Mouse (Mus musculus): ENCODE measurements at regions not wholly inside any gene's neighbourhood (a gene's known extent, or its start where the extent isn't known, plus 50 kb on each side); places are given as distances from the start of the nearest gene placed in this dataset.

DNA sequence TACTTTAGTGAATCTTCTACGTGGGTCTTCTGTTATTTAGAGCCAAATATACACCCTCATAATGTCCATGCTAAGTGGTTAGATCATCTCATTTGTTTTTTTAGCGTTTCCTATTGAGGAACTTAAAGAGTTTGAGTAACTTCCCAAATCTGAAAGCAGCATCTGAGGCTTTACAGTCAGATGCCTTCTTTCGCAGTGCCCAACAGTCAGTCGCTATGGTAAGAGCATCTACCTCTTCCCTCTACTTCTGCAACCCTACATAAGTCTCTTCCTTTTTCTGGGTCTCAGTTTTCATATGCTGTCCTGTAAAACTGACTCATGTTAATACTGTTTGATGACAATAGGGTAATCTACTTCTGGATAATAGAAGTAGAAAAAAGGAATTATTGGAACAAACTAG is 146.8 kb downstream of the Ktn1 start:
- no peak for DNase-seq

DNA sequence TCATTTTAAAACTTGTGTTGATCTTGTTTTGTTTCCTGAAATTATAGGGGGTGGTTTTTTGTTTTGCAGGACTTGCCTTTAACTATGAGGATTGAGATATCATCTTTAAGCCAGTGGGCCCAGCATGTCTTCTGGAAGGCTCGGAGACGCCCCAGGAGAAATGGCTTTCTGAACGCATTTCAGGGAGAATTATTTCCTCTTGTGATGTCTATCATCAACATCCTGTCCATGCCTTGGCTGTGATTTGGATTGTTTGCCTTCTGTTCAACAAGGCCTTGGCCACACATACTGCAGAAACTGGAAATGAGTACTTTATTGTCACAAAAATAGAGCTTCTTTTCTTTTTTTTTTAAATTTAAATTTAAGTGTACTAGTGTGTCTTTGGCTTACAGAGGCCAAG is 150.0 kb downstream of the Ktn1 start:
- DNase-seq: no peak

DNA sequence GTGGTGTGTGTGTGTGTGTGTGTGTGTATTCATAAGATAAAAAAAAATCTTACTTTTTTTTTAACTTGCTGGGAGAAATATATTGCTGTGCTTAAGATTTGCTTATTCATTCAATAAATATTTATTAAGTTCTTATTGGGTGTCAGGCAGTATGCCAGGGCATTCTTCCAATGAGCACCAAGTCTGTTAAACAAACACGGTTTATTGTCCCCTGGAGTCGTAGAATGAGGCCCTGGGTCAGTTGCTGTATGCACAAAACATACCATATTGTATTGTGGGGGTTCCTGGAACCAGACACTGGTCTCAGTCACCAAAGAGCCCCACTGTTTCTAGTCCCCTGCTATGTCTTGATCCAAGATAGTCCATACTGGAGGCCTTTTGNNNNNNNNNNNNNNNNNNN is 151.3 kb downstream of the Ktn1 start:
- peak in 1 of 2 experiments; percentile 20 for DNase-seq

DNA sequence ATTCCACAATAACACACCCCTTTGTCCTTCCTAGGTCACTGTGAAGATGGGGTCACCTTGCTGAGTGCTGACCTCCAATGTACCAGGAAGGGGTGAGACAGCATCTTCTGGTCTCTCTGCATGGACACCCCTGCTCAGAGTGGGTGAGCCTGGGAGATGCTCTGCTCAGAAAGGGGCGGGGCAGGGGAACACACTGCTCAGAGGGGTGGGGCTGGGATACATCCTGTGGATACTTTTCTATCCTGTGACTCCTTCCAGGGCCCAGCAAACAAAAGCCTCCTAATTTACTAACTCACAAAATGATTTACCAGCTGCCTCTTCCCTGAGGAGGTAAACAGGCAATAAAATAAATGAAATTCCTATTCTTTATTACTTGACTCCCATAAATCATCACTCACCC is 157.0 kb downstream of the Ktn1 start:
- DNase-seq: no peak

DNA sequence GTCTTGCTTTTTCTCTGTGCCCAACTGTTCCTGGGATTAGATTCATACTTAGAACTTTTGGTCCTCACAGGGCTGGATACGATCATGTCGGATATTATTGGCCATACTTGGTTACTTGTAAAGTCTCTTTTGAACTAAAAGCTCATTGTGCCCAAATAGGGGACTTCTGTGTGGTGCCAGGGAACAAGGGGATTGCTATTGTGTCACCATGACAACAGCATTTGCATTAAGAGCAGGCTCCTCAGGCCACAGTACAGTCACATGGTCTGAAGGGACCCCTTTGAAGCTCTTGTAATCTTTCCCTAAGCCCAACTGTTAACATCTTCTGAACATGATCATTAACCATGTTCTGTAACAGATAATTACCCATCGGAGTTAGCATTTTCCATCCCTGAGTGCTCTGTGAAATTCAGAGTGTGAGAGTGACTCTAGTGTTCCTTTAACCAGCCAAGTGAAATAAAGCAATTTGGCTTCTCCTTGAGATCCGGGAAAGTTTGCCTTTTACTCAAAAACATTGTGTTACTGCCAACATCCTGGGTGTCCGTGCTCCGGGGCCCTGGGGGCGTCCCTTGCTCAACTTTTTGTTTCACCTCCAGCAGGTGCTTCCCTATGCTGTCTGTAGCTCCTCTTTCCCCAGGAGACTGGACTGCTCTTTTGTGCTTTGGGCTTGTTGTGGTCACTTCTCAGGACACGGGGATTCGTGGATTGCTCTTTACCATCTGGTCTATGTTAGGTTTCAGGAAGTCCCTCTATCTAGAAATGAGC is 157.7 kb downstream of the Ktn1 start:
- DNase-seq: no peak

DNA sequence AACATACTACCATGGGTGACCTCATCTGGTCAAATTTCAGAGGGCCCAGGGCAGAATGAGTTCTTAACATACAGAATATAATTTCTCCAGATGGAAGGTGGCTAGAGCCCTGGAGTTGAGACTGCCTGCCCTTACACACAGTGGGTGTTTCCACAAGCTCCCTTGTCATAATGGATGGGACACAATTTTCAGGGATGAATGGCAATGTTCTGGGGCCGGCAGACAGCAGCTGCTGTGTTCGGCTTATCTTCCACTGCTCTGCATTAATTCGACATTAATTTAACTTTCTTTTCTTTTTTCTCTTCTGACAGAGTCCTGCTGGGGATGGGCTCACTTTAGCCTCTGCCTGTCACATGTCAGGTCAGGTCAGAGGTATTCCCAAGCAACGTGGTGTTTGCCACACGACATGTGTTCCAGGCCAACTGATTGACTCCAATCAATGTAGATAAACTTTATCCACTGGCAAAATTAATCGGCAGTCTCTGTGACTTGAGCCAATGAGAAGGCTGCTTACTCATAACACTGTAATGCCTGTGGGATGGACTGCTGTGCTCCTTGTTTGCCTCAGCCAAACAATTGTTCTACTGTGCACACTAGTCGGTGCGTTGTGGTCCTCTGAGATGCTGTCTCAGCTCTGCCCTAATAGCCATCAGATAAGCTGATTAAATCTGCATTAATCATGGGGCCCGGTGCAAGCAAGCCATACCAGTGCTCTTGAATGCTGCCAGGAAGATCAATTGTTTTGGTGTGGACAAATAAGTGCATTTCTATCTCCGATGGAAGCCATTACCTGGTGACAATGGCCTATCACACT is 160.1 kb downstream of the Ktn1 start:
- DNase-seq: no peak

DNA sequence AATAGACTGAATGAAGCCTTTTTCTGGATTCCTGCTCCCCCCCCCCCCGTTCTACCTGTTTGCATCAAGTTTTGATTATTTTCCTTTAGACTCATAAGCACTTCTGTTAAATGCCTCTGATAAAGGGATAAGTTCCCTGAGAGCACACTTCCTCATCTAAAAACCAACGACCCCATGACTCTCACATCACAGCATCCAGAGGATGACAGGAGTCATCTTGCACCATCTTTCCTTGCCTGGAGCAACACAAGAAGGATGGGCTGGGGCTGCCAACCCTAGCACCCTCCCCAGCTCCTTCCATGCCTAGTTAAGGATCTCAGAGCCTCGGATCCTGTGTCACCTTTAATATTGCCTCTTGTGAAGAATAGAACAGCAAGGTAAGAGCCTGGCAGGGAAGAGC is 170.0 kb downstream of the Ktn1 start:
- DNase-seq: no peak

DNA sequence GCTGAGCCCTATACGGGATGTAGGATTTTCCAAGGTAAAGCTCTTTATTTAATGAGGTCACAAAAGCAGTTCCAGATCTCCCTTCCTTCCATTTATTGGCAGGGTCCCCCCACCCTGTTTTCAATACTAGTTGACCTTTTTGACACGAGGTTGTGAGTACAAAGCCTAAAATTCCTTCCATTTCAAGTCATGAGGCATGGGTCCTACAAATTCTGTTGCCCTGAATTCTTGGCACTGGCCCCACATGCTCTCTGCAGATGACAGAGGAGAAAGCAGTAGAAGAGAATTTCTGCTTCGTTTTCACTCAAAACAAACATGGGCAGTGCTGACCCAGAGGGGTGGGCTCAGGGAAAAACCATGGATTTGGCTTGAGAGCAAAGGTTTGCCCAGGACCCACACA is 170.4 kb downstream of the Ktn1 start:
- DNase-seq: peak in 1 of 2 experiments; percentile 16

DNA sequence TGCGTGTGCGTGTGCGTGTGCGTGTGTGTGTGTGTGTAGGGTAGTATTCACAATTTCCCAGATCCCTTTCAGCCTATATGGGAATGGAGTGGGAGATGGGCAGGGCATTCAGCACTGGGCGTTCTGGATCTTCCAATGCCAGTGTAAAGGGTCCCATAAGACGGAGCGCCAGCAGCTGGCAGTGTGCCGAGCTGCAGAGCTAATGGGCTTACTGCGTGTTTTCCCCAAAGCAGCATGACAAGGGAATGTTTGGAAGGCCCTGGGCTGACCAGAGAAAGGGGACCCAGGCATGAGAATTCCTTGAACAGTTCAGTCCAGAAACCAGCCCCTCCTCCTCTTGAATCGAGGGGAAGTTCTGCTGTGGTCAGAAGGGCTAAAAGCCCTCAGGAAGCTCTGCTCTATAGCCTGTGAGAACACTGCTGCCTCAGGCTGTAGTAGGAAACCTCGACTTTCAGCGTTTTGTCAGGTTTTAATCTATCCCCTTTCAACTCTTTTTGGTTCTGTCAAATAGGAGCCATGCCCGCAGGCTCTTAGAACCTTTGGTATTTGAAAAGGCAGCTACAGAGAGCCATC is 172.4 kb downstream of the Ktn1 start:
- DNase-seq: peak; percentile 66 to 75

DNA sequence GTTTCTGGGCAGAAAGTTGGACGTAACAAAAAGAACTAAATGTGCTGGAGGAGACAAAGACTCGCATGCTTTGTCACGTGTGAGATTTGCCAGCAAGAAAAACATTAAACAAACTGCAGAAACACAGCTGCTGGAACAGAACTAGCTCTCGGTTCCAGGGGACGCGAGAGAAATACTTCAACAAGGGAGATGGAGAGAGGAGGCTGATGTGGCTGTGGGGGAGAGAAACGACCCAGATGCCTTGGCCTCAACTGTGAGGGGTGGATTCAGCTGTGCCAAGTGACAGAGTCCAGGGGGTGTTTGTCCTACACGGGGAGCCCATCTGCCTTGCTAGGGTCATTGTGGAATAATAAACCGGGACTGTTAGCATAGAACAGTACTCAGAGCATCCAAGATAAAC is 174.9 kb downstream of the Ktn1 start:
- peak in 1 of 2 experiments; percentile 21 for DNase-seq

DNA sequence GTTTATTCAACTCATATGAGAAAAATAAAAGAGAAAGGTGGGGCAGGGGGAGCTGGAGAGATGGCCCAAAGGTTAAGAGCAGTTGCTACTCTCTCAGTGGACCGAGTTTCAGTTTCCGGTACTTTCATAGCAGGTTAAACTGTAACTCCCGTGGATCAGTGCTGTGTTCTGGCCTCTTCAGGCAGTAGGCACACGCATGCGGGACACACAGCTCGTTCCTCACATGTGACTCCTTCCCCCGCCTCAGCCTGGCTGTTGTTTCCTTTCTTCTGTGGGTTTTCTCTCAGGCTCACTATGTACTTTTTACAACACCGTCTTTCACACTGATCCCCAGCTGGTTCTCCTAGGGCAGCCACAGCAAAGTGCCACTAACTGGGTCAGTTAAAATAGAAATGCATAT is 175.4 kb downstream of the Ktn1 start:
- DNase-seq: no peak

DNA sequence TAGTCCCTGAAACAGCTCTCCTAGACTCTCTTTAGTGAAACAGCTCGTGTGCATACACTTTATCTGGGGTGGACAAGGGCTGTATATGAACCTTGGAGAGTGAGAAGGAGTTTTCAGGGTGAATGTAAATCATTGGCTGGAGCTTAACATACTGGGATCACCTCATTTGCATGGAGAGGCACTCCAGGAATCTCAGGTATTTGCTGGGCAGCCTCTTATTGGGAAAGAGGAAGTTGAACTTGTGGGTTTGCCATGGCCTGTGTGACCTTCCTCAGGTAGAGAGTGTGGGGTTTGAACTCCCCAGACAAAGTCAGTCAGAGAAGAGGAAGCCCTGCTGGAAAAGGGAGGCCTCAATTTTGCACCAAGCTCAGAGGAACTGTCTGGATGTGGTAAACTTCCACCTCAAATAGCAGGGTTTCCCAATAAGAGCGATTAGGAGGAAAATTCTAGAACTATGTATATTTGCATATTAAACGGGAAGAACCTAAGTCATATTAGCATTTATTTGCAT is 177.3 kb downstream of the Ktn1 start:
- DNase-seq: no peak

DNA sequence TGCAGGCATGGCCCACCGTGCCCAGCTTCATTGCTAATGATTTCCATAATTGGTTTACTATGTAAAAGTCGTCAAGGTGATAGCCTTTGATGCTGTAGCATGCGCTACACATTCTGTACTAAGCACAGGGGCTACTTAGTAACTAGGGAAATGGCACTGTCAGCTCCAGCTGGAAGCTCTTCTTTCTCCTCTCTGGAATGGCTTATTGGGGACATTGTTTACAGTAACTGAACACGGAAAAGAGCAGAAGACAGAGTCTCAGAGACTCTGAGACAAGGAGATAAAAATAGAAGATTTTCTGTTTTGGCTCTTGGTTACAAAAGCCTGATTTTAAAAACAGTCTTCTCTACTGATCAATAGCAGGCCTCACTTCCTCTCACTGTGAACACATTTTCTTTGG is 178.3 kb downstream of the Ktn1 start:
- DNase-seq: no peak

DNA sequence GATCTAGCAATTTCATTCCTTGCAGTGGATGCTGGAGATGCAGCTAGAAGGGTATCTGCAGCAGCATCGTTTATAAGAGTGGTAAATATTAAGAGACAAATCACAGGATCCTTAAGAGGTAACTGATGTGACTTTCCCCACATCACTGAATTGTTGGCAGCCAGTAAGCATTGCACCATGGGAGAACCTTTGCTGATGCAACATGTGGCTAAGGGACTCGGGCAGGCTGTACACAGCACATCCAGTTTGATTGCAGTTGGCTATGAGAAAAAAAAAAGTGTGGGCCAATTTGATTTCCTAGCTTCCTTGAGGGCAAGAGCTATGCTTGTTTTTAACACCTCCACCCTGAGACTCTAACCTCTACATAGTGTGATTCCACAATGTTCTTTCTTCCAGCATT is 179.4 kb downstream of the Ktn1 start:
- DNase-seq: no peak

DNA sequence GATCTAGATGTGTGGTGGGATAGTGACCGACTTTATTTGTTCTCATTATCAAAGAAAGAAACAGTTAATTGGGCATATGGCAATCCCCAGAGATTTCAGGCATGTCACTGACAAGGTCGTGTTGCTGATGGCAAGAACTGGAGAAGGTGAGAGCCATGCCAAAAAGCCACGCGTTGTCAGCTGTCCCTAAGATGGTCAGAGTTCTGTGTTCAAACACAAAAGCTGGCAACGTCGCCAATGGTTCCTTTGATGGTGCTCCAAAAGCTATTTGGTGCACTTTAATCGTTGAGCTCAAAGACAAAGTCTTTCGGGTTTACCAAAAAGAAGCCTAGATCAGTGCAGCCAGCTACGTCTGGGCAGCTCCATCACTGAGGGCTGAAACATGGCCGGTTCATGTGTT is 185.4 kb downstream of the Ktn1 start:
- peak; percentile 52 to 57 for DNase-seq

DNA sequence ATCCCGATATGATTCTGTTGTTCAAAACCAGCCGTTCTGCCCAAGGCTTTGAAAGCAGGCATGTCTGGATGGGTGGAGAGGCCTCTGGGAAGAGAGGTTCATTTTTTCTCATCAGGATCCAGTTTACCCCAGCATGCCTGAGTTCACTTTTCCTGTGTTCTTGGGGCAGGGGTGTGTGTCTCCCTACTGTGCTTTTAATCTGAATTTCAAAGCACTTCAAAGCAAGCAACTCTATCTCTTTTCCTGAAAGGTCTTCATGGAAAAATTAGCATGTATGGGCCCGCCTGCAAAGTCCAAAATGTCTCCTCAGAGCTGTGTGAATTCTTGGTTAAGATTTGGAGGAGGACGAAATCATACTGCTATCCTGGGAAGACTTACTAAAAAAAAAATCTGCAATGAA is 187.2 kb downstream of the Ktn1 start:
- no peak for DNase-seq

DNA sequence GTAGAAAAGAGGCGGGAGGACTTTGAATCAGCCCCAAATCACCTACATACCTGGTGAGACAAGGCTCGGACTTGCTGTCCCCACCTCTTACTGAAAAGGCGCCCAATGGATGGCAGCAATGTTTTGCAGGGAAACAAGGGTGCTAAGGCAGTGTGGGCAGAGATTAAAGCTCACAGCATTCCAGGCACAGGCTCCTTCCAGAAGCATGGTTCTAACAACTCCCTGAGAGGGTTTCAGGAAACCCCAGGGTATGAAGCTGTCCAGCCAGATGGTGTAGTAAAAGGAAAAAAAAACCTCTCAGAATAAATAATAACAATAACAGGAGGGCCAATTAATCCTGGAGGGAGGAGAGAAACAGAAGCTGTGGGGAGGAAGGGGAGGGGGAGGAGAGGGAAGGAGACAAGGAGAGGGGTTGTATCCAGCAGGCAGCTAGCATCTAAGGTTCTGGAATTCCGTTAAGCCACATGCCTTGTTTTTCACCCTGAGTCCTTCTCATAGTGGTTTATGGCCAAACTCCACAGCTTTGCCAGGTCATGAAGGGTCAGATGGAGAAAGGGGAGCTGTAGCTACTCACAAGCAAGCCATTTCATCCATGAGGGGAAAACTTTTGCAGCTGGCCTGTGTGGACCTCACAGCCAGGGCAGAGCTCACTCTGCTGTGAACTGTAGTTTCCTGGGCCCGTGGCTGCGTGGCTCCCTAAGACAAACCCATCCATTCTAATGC is 191.4 kb downstream of the Ktn1 start:
- DNase-seq: no peak

DNA sequence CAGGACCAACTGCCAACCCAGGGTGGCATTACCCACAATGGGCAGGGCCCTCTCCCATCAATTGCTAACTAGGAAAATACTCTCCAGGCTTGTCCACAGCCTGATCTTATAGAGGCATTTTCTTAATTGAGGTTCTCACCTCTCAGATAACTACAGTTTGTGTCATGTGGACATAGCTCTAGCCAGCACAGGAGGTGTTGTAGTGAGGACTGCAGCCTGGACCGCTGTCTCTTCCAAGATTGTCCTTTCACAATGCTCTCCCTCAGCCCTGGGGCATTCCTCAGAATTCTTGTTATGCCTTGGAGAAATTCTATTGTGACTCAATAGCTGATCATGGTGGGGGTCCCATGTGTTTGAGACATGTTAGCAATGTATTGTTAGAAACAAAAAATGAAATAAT is 196.1 kb downstream of the Ktn1 start:
- no peak for DNase-seq

DNA sequence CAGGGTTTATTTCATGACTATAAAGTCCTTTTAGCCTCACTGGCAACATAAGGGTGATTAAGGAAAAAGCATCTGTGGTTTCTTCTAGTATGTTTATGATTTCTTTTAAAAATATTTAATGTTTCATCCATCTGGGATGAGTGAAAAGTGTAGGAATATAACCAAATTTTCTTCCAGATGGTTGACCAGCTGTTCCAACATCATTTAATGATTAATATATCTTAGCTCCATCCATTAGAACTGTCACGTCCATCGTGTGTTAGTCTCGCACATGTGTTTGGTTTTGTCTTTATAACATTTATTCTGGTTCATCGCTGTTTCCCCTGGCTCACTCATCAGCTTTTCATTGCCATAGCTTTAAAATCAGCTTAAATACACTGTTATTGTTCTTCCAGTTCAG is 200.6 kb downstream of the Ktn1 start:
- no peak for DNase-seq

DNA sequence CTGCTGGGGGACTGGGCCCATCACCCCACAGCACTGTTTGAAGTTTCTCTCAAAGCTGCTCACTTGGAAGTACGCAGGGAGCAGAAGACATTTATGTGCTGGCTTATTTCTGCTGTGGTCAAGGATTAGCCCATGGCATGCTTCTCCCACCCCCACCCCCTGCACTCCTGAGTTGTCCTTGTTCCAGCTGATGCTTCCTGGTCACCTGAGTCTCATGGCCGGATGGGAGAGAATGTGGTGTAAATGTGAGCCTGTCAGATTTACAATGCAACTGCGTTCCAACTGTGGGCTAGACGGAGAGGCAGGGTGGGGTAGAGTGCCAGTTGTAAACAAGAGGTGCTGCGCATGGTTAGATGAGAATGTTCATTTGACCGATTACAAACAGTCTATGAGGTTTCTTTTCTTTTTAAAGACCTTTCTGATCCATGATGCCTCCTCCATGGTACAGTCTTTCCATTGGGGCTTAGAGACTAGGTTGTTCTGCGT is 208.1 kb downstream of the Ktn1 start:
- no peak for DNase-seq

DNA sequence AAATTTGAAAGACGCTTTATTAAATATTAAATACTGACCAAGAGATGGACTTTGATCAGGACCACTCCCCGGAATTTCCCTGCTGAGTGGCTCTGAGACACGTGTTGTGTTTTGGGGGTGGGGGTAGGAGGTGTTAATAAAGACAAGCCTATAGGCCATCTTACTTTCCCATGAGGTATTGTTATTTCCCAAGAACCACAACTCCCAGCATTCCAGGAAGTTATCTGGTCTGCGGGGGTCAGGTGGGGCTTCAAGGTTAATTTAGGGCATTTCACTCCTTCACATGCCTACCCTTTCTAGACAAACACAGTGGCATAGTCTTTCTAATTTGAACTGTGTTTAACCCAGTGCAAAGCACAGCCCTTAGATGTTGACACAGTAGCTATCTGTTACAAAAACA is 209.0 kb downstream of the Ktn1 start:
- no peak for DNase-seq

DNA sequence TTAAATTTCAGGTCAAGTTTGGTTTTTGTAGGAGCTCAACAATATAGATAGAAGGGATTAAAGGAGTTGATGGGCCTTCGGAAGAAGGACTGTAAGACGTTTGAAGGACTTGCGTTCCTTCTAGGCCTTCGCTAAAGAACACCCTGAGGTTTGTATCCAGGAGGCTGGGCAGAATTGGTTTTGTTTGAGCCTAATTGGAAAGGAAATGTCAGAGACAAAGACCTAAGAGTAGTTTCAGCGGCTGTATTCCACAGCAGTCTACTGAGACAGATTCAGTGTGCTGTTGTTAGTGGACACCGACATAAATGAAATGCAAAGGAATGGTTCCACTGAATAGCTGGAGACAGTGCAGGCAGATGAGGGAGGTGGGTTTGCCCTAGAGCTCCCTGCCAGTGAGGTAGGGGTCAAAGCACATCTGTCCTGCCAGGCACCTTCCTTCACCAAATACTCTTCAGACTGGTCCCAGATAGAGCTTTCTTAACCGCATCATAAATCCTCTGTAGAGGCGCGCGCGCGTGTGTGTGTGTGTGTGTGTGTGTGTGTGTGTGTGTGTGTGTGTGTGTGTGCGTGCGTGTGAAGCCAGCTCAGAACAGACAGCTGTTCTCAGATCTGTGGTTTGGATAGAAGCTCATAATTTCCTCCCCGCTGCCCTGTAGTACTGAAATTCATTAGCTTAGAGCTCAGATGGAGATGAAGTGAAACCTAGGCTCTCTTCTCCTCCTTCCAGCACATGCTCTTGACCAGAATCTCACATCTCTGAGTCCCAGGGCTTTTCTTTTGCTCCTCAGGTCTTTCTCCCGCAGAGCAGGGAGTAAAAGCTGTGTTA is 209.7 kb downstream of the Ktn1 start:
- DNase-seq: no peak
